1 mouse cellular context compared by ENCODE assay signal in genomic region chr10:93685416-93685815, GRCm38 (mm10). TPM values are rescaled to one million over a fixed set of nuclear protein-coding genes. Genes with fewer than 3 reads are reported as not detected.
"Had no signal": no experiment of that assay in that cellular context is flagged by ENCODE, and none has a peak within 500 bp of the region (broad histone marks: within the 10 kb centered on the region; RNA-seq: fewer than 3 reads in every experiment).

No protein-coding gene starts in this region.

RNA-seq across cellular contexts. Expression of gene Ntn4, which starts 44.9 kb away (rescaled TPM):
- total RNA-seq: neutrophil, adult 5-6 weeks had no signal
